Mouse (Mus musculus): ENCODE data around the gene Tmx4. TPM values are rescaled to one million over a fixed set of nuclear protein-coding genes. Genes with fewer than 3 reads are reported as not detected.
"Not testable (repeated sequence)": the region's sequence is repeated elsewhere in the genome, so short reads cannot be mapped to it uniquely, and the experiment has no call there.

The Tmx4 gene
- polyA plus RNA-seq, 1 experiment from 2014 or later = 27.1 TPM

- DNase-seq (ENCODE audit: low spot score) = no peak
- Histone ChIP-seq H3K27ac (0 out of 2 replicates have a peak overlapping the region, but pooled peaks have one; percentile 98), H3K36me3 (no peaks in the 10 kb centered on the region), H3K4me3 (no peak overlapping the region), H3K27me3 (ENCODE audit: insufficient read depth, poor library complexity, severe bottlenecking) (no peaks in the 10 kb centered on the region), H3K9me3 (no peaks in the 10 kb centered on the region), H3K4me1 (peaks cover 23% of the 10 kb centered on the region)
- 54% methylated on average over 4 of the region's 4 CpGs for WGBS
Observed at GRCm38 (mm10) chr2:134645166-134645565, 1.2 kb upstream of the Tmx4 start.

DNA sequence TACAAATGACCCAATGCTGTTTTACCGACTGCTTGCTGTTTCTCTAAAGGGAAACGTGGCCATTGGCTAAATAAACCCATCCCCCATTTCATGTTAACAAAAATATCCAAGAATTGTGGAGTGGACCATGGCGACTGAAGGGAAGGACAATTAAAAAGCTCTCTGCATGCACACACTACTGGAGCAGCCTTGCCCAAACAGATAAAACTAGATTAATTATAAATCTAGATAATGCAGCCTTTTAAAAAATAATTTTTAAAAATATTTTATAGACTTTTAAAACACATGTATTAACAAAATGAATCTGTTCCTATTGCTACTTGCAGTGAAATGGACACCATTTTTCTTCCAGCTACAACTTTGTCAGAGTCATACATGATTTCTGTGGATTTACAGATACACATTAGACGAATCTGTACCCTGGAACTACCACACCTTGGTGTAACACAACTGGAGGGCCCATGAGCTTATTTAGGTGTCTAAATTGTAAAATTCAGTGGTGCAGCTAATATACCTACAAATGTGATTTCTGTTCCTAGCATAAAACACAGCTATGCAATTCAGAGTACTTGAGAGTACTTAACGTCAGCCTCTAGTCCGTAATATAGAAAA is 462 bp upstream of the Tmx4 start:
- Histone ChIP-seq H3K9me3 (no peaks in the 10 kb centered on the region), H3K27ac (peak overlapping the region; percentile 98; the same call in 1 of the 2 replicates), H3K4me1 (peaks cover 23% of the 10 kb centered on the region), H3K4me3 (peak overlapping the region; percentile 84), H3K27me3 (ENCODE audit: insufficient read depth, poor library complexity, severe bottlenecking) (no peaks in the 10 kb centered on the region), H3K36me3 (no peaks in the 10 kb centered on the region)
- 36% methylated on average over 6 of the region's 6 CpGs for WGBS
- DNase-seq (ENCODE audit: low spot score) = no peak

DNA sequence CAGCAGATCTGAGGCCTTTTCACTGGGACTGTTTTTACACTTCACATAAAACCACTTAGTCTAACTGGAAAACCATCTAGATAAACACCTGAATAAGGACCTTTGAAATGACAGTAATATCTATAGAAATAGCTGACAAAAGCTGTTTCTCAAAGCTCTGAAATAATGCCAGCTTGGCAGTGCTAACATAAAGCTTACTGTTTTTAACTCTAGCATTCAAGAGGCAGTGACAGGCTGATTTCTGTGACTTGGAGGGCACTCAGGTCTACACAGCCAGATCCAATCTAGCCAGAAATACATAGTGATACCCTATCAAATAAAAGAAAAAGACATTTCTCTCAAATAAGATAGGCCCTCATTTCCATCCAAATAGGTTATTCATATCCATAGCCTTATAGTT is 1.6 kb downstream of the Tmx4 start:
- Histone ChIP-seq H3K4me1 (peaks cover 17% of the 10 kb centered on the region), H3K36me3 (peaks cover 6% of the 10 kb centered on the region; the same call in 1 of the 2 replicates), H3K9me3 (no peaks in the 10 kb centered on the region), H3K27ac (no peak overlapping the region), H3K4me3 (peak overlapping the region; percentile 84), H3K27me3 (ENCODE audit: insufficient read depth, poor library complexity, severe bottlenecking) (no peaks in the 10 kb centered on the region)
- DNase-seq (ENCODE audit: low spot score) = no peak

DNA sequence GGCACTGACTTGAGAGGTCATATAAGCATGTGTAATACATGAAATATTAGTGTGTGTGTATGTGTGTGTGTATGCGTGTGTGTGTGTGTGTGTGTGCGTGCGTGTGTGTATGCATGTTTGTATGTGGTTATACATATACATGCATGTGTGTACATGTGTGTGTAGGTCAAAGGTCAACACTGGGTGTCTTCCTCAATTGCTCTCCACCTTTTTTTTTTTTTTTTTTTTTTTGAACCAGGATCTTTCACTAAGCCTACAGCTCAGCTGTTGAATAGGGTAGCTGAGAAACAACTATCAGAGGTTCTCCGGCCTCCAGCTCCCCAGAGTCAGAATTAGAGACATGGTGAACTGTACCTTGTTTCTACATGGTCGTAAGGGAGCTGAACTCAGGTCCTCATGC is 2.6 kb downstream of the Tmx4 start:
- peaks cover 16% of the 10 kb centered on the region for H3K4me1 ChIP-seq
- peaks cover 6% of the 10 kb centered on the region; the same call in 1 of the 2 replicates for H3K36me3 ChIP-seq
- WGBS = 90% methylated on average over 5 of the region's 5 CpGs
- no peaks in the 10 kb centered on the region for H3K27me3 ChIP-seq (ENCODE audit: insufficient read depth, poor library complexity, severe bottlenecking)
- H3K9me3 ChIP-seq = no peaks in the 10 kb centered on the region
- DNase-seq (ENCODE audit: low spot score) = no peak
- H3K4me3 ChIP-seq = no peak overlapping the region
- H3K27ac ChIP-seq = no peak overlapping the region

GRCm38 (mm10) chr2:134640398-134640797 is 3.5 kb downstream of the Tmx4 start:
- whole genome bisulfite sequencing = 75% methylated on average over 1 of the region's 1 CpGs
- no peaks in the 10 kb centered on the region for H3K9me3 ChIP-seq

GRCm38 (mm10) chr2:134628541-134628940 is 15.4 kb downstream of the Tmx4 start:
- H3K36me3 ChIP-seq; H3K27me3 ChIP-seq (ENCODE audit: insufficient read depth, poor library complexity, severe bottlenecking); H3K9me3 ChIP-seq; H3K4me3 ChIP-seq; DNase-seq (ENCODE audit: low spot score); H3K27ac ChIP-seq; H3K4me1 ChIP-seq: not testable (repeated sequence)
- 95% methylated on average over 2 of the region's 2 CpGs for WGBS

More at GRCm38 (mm10) chr2:134640398-134640797, 3.5 kb downstream of the Tmx4 start:
- Histone ChIP-seq H3K27me3 (ENCODE audit: insufficient read depth, poor library complexity, severe bottlenecking) (no peaks in the 10 kb centered on the region), H3K36me3 (peaks cover 6% of the 10 kb centered on the region; the same call in 1 of the 2 replicates), H3K4me1 (peaks cover 12% of the 10 kb centered on the region), H3K4me3 (no peak overlapping the region), H3K27ac (no peak overlapping the region)
- DNase-seq (ENCODE audit: low spot score) = no peak

- Histone ChIP-seq H3K27me3 (ENCODE audit: insufficient read depth, poor library complexity, severe bottlenecking) (no peaks in the 10 kb centered on the region), H3K36me3 (peaks cover 19% of the 10 kb centered on the region; the same call in 1 of the 2 replicates), H3K27ac (no peak overlapping the region), H3K9me3 (no peaks in the 10 kb centered on the region), H3K4me1 (no peaks in the 10 kb centered on the region), H3K4me3 (no peak overlapping the region)
- no peak for DNase-seq (ENCODE audit: low spot score)
Observed at GRCm38 (mm10) chr2:134604935-134605334, 39.0 kb downstream of the Tmx4 start.

DNA sequence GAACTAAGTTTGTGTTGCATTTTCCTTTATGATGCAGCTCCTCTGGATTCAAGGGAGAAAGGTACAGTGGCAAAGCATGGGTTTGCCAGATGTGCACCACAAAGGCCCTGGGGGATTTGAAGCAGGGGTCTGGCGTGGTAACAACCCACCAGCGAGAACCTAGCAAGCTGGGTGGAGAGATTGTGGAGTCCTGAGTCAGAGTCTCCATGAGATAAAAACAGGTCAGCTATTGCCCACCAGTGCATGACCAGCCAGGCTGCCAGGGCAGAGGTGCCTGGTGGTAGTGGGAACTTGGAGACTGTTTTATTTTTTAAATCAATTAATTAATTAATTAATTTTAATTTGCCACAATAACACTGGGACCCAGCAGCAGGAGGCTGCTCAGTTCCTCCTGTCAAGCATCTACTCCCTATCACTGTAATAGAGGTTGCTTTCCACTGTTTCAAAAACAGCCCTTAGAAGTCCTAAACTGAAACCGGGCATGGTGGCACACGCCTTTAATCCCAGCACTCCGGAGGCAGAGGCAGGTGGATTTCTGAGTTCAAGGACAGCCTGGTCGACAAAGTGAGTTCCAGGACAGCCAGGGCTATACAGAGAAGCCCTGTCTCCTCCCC is 52.8 kb downstream of the Tmx4 start:
- Histone ChIP-seq H3K4me1 (no peaks in the 10 kb centered on the region), H3K9me3 (no peaks in the 10 kb centered on the region), H3K27ac (no peak overlapping the region), H3K36me3 (peaks cover 3% of the 10 kb centered on the region; the same call in 1 of the 2 replicates), H3K27me3 (ENCODE audit: insufficient read depth, poor library complexity, severe bottlenecking) (no peaks in the 10 kb centered on the region), H3K4me3 (no peak overlapping the region)
- 91% methylated on average over 6 of the region's 6 CpGs for WGBS
- no peak for DNase-seq (ENCODE audit: low spot score)

DNA sequence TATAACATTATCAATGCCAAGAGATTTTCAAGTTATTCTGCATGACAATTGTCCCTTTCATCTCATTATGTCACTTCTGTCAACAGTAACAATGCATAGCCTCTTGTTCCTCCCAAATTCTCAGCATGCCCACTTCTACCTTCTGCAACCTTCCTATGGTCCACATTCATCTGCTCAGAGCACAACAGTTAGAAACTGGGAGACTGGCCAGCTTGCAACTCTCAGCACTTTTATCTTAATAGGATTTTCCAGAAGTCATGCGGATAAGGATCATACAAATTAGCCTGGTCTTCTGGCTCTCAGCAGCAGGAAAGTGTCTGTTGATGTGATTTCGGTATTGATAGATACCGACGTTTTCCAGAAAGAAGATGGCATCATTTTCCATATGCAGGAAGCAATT is 58.7 kb downstream of the Tmx4 start:
- DNase-seq (ENCODE audit: low spot score) = no peak
- Histone ChIP-seq H3K4me1 (no peaks in the 10 kb centered on the region), H3K9me3 (no peaks in the 10 kb centered on the region), H3K36me3 (no peaks in the 10 kb centered on the region), H3K4me3 (no peak overlapping the region), H3K27me3 (ENCODE audit: insufficient read depth, poor library complexity, severe bottlenecking) (no peaks in the 10 kb centered on the region), H3K27ac (no peak overlapping the region)
- 59% methylated on average over 4 of the region's 4 CpGs for WGBS

- H3K4me3 ChIP-seq = no peak overlapping the region
- no peaks in the 10 kb centered on the region for H3K4me1 ChIP-seq
- H3K27ac ChIP-seq = no peak overlapping the region
- H3K27me3 ChIP-seq (ENCODE audit: insufficient read depth, poor library complexity, severe bottlenecking) = no peaks in the 10 kb centered on the region
- no peaks in the 10 kb centered on the region for H3K36me3 ChIP-seq
- 0 out of 2 replicates have a peak, but pooled peaks cover 4% of the 10 kb centered on the region for H3K9me3 ChIP-seq
- DNase-seq (ENCODE audit: low spot score) = no peak
- WGBS = 85% methylated on average over 3 of the region's 3 CpGs
Observed at GRCm38 (mm10) chr2:134559422-134559821, 84.5 kb downstream of the Tmx4 start.

- Histone ChIP-seq H3K9me3 (no peaks in the 10 kb centered on the region), H3K4me1 (no peaks in the 10 kb centered on the region), H3K27me3 (ENCODE audit: insufficient read depth, poor library complexity, severe bottlenecking) (no peaks in the 10 kb centered on the region), H3K27ac (no peak within 1 kb of the TSS), H3K4me3 (no peak within 1 kb of the TSS), H3K36me3 (no peaks in the 10 kb centered on the region)
- WGBS = 78% methylated on average over 8 of the region's 8 CpGs
- DNase-seq (ENCODE audit: low spot score) = no peak
Observed at GRCm38 (mm10) chr2:134554221-134554727, 89.7 kb downstream of the Tmx4 start, which contains the start of gene Hao1. Hao1 (minus strand) TSS chr2:134554368.

- no peaks in the 10 kb centered on the region for H3K4me1 ChIP-seq
- H3K27ac ChIP-seq = no peak overlapping the region
- no peaks in the 10 kb centered on the region for H3K27me3 ChIP-seq (ENCODE audit: insufficient read depth, poor library complexity, severe bottlenecking)
- H3K36me3 ChIP-seq = no peaks in the 10 kb centered on the region
- no peaks in the 10 kb centered on the region for H3K9me3 ChIP-seq
- DNase-seq (ENCODE audit: low spot score) = no peak
- no peak overlapping the region for H3K4me3 ChIP-seq
Observed at GRCm38 (mm10) chr2:134552358-134552757, 91.6 kb downstream of the Tmx4 start.

DNA sequence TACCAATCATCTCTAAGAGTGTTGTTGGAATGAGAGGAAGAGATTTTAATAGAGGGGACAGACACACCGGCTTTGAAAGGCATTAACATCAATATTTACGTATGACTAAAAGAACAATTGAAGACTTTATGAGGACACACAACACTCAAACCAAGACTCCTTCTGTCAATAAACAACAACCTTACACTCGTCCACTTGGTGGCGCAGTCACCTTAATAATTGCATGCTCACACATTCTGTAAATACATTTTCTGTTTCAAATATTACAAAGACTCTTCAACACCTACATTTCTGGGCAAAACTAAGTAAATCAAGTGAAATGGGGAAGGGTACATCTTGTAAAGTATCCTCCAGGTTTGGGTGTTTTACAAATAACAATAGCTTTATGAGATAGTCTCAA is 94.2 kb downstream of the Tmx4 start:
- DNase-seq (ENCODE audit: low spot score) = no peak
- Histone ChIP-seq H3K4me3 (no peak overlapping the region), H3K4me1 (no peaks in the 10 kb centered on the region), H3K36me3 (no peaks in the 10 kb centered on the region), H3K27me3 (ENCODE audit: insufficient read depth, poor library complexity, severe bottlenecking) (no peaks in the 10 kb centered on the region), H3K9me3 (no peaks in the 10 kb centered on the region), H3K27ac (no peak overlapping the region)
- WGBS = 17% methylated on average over 4 of the region's 4 CpGs
